10 mouse cellular contexts compared by ENCODE assay signal in the genomic region with DNA sequence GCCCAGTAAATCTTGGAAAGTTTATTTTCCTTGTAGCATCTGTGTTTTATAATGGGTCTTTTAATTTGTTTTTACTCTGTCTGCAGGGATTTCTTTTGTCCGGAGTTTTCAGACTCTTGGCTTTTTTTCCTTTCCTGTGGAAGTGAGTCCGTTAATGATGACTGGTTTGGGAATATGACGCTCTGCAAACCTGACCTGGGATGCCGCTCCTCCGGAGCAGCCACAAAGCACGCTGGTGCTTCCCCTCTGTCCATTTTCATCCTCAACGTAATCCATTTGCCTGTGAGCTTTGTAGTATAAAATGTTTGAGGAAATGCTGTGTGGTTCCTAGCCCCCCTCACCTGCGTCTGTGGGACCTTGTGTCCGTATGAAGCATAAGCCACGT.
DNase-seq lines count a peak whose midpoint lies in the region; ATAC-seq and TF ChIP-seq lines count a peak whose summit lies in the region.
"Had no signal": no experiment of that assay in that cellular context is flagged by ENCODE, and none has a peak within 500 bp of the region (broad histone marks: within the 10 kb centered on the region; RNA-seq: fewer than 3 reads in every experiment).

No protein-coding gene starts in this region.

- no peak for TF ChIP-seq CTCF in bone marrow macrophage, adult 2 months (IDR thresholded peaks at IDR 0.05; ENCODE audit: low read depth, low read length)
- no peak for TF ChIP-seq CTCF in forebrain, postnatal 0 days (IDR thresholded peaks at IDR 0.05; ENCODE audit: low read depth)

- ATAC-seq in forebrain, postnatal 0 days: no peak
- no peak for ATAC-seq in limb, embryonic 12.5 days (ENCODE audit: insufficient number of reproducible peaks, insufficient read depth, low FRiP score, low TSS enrichment, low read depth)
- no peak for ATAC-seq in erythroblast, adult 5-6 weeks (replicated peaks; ENCODE audit: low FRiP score, poor library complexity, severe bottlenecking)

- no peaks in the 10 kb centered on the region for H3K9me3 ChIP-seq in heart, embryonic 10.5 days
- no peaks in the 10 kb centered on the region for H3K9me3 ChIP-seq in forebrain, postnatal 0 days (ENCODE audit: low read length)
- no peaks in the 10 kb centered on the region for H3K9me3 ChIP-seq in limb, embryonic 12.5 days

- no peak for DNase-seq in heart, embryonic 10.5 days (ENCODE audit: low spot score)
- DNase-seq in heart, adult 9 months (ENCODE audit: low spot score in 2 of 2): no peak
- no peak for DNase-seq in forebrain, postnatal 0 days
- DNase-seq in thymus, postnatal 4 days: no peak
- DNase-seq in layer of hippocampus, adult 9-11 months: no peak
- DNase-seq: adrenal gland, adult 2 months; thymus, adult 2 months had no signal

- peak overlapping the region; percentile 43 for H3K4me3 ChIP-seq in heart, embryonic 10.5 days
- H3K4me3 ChIP-seq in bone marrow macrophage, adult 2 months (ENCODE audit: insufficient read depth, low read length): peak overlapping the region; percentile 30; the same call in 1 of the 2 replicates
- H3K4me3 ChIP-seq in forebrain, postnatal 0 days (ENCODE audit: low read depth, low read length): no peak overlapping the region
- 0 out of 2 replicates have a peak overlapping the region, but pooled peaks have one; percentile 3 for H3K4me3 ChIP-seq in limb, embryonic 12.5 days (replicated peaks)

- peaks cover 28% of the 10 kb centered on the region for H3K27me3 ChIP-seq in heart, embryonic 10.5 days (ENCODE audit: insufficient read depth, poor library complexity, severe bottlenecking)
- no peaks in the 10 kb centered on the region for H3K27me3 ChIP-seq in forebrain, postnatal 0 days (ENCODE audit: insufficient read depth, low read length)
- peaks cover 35% of the 10 kb centered on the region for H3K27me3 ChIP-seq in limb, embryonic 12.5 days

- WGBS in heart, embryonic 10.5 days: 44% methylated on average over 10 of the region's 10 CpGs
- 27% methylated on average over 10 of the region's 10 CpGs for WGBS in forebrain, postnatal 0 days
- WGBS in limb, embryonic 12.5 days: 21% methylated on average over 10 of the region's 10 CpGs

- H3K9ac ChIP-seq in forebrain, postnatal 0 days: peak overlapping the region; percentile 14; the same call in 1 of the 2 replicates
- H3K9ac ChIP-seq in limb, embryonic 12.5 days (replicated peaks): no peak overlapping the region

- no peak for TF ChIP-seq POLR2A in bone marrow macrophage, adult 2 months (IDR thresholded peaks at IDR 0.05; ENCODE audit: borderline replicate concordance, low read depth, low read length)

- peak overlapping the region; percentile 65; the same call in 1 of the 2 replicates for H3K27ac ChIP-seq in heart, embryonic 10.5 days
- peak overlapping the region; percentile 53 for H3K27ac ChIP-seq in bone marrow macrophage, adult 2 months (ENCODE audit: insufficient read depth, low read depth, low read length)
- H3K27ac ChIP-seq in forebrain, postnatal 0 days (ENCODE audit: low read depth, low read length): no peak overlapping the region
- peak overlapping the region; percentile 35; the same call in 1 of the 2 replicates for H3K27ac ChIP-seq in limb, embryonic 12.5 days

- H3K36me3 ChIP-seq in heart, embryonic 10.5 days: no peaks in the 10 kb centered on the region
- H3K36me3 ChIP-seq in forebrain, postnatal 0 days (ENCODE audit: insufficient read depth): no peaks in the 10 kb centered on the region
- no peaks in the 10 kb centered on the region for H3K36me3 ChIP-seq in limb, embryonic 12.5 days

- peaks cover 38% of the 10 kb centered on the region for H3K4me1 ChIP-seq in heart, embryonic 10.5 days
- H3K4me1 ChIP-seq in bone marrow macrophage, adult 2 months (ENCODE audit: control insufficient read depth, insufficient read depth, low read length): peaks cover 41% of the 10 kb centered on the region
- H3K4me1 ChIP-seq in forebrain, postnatal 0 days (ENCODE audit: insufficient read depth): peaks cover 15% of the 10 kb centered on the region; the same call in 1 of the 2 replicates
- H3K4me1 ChIP-seq in limb, embryonic 12.5 days (replicated peaks): peaks cover 44% of the 10 kb centered on the region

- H3K4me2 ChIP-seq in forebrain, postnatal 0 days (ENCODE audit: low read depth): peak overlapping the region; percentile 56
- peak overlapping the region; percentile 54 for H3K4me2 ChIP-seq in limb, embryonic 12.5 days
